Mouse (Mus musculus): ENCODE measurements around the gene Kcnmb4.

The Kcnmb4 gene

DNA sequence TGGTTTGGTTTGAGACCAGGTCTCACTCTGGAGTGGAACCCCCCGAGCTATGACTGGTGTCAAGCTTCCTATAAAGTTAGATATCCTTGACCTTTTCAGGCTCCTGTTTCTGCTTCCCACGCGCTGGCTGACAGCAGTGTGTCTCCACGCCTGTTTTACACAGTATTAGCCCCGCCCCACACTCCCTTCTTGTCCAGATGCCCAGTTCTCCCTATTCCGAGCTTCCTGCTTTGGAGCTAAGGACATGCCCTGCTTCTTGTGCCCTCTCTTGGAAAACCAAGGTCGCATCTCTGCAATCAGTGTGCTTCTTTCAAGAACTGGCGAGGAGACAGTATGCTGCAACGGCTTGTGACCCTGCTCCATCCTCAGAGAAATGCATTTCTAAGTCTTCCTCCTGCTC is 23.1 kb downstream of the Kcnmb4 start:
- no peak for DNase-seq (ENCODE audit: low spot score)

DNA sequence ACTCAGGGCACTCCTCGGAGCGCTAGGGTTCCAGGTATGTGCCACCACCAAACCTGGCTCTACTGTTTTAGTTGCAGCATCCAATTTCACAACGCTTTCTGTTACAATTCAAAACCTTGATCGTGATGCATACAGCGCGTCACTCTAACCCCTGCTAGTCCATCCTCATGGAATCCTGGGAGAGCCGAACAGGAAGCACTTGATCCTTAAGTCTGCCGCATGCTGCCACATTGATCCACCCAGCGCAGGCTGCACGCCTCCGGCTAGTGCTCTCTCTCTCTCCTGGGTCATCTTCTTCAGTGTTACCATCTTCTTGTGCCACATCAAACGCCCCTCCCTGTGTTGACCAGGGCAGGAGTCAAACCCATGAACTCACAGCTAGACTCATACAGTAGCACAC is 25.5 kb downstream of the Kcnmb4 start:
- no peak for DNase-seq (ENCODE audit: low spot score)

DNA sequence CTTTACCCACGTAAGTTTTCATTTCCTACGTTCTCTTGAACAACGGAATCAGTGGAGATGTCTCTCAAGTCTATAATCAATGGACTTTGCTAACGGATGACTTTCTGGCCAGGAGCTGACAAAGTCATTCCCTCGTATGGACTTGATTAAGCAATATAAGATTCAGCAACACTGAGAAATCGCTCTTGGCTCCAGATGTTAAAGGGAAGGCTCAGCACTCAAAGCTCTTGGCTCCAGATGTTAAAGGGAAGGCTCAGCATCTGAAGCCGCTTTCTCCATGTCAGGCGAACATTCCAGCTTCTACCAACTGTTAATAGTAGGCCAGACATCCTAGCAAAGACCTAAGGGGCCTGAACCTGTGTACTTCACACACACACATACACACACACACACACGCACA is 26.5 kb downstream of the Kcnmb4 start:
- DNase-seq (ENCODE audit: low spot score) = no peak

DNA sequence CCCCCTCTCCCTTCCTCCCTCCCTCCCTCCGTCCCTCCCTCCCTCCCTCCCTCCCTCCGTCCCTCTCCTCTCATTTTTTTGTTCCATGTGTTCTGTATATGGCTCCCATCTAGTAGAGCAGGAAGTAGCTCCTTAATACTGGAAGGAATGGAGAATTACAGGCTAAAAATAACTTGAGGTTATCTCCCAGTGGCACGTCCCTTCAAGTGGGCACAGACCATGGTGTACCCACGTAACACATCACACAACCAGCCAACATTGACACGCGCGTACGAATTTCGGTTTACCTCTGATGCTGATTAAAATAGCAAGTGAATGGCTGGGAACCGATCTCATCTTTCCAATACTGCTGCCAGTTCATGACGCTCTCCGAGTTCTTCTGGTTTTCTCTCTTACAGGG is 27.6 kb downstream of the Kcnmb4 start:
- no peak for DNase-seq (ENCODE audit: low spot score)

DNA sequence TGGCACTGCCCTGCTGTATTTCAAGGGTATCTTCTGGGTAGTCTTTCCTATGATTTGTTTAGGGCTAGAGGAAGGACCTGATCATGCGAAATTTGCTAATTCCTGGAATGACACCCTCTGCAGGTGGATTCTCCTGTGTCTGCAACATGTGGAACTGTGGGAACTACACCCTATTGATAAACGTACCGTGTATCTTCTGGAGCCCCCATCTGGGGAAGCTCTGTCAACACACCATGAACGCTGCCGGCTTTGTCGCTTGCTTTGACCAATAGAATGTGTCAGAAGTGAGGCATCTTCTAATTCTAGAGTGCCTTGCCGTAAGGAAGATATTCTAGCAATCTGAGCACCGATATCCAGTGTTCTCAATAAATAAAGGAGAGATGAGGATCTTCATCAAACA is 28.9 kb downstream of the Kcnmb4 start:
- no peak for DNase-seq (ENCODE audit: low spot score)

DNA sequence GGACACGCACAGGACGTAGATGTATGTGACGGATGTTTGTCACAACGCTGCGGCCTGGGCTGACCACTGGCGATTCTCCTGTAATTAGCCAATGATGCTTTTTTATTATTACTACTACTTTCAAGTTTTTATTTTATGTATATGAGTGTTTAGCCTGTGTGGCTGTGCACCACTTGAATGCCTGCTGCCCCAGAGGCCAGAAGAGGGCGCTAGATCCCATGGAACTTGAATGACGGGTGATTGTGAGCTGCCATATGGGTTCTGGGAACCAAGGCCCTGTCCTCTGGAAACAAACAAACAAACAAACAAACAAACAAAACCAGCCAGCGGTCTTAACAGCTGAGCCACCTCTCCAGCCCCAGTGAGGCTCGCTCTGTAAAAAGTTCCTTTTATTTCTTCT is 29.3 kb downstream of the Kcnmb4 start:
- DNase-seq (ENCODE audit: low spot score) = no peak

DNA sequence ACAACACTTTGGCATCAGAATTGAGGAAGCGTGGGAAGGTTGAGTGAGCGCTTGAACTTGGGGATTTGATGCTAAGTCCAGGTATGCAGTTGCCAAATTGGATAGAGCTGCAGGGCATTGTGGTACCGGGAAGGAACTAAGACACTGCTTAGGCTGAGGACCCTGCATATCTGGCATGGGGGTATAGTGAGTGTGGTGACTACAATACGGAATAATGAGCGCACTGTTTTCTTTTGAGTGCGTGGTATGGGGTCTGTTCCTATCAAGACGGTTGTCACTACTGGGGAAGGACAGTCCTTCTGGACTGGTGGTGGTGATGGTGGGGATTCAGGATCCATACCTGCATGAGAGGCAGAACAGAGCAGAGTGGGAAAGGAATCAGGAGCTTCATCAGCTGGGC is 32.7 kb downstream of the Kcnmb4 start:
- no peak for DNase-seq (ENCODE audit: low spot score)

DNA sequence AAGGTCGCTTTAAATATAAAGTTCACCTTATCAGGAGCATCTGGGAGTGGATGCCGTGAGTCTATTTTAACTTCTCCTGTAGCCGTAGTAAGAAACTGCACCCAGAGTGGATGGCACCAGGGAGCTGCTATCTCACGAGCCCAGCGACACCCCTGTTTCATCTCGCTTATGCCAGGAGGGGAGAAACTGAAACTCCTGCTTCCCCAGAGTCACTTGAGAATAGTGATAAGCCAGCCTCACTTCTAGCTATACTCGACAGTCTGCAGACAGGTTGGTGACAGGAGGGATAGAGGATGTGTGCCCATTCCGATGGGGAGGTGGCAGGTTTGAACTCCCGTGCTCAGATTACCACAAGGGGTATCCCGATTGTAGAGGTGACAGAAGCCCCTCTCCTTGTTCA is 33.6 kb downstream of the Kcnmb4 start:
- DNase-seq (ENCODE audit: low spot score) = no peak

DNA sequence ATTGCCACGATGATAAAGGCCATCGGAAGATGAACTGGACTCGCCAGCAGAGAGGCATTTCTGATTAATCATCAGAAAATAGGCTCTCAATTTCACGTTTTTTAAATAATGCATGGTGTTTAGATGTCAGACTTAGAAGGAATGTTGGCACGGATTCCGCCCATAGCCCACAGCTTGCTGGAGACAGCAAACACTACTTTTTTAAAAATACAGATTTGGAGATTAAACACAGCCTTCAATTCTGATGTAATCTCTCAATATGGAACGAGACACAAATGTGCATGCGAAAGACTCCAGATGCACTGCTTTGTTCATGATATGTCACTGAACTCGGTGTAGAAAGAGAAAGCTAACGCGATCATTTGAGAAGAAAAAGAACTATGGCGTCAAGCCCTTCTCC is 38.2 kb downstream of the Kcnmb4 start:
- no peak for DNase-seq (ENCODE audit: low spot score)

DNA sequence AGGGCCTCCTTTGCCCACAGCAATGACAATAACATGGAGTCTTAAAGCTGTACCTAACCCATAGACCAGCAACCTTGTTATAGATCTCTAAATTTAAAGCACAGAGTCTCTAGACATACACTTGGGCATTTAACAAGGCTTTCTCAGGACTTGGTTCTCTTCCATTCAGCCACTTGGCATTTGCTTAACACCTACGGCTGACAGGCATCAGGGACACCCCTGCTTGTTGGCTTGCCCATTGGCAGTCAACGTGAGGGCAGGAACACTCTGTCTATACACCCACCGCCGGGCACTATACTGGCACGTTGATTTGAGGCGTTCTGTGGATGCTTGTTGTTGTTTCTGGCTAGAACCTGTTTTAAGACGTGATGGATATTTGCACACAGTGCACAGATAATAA is 41.3 kb downstream of the Kcnmb4 start:
- DNase-seq (ENCODE audit: low spot score) = no peak

DNA sequence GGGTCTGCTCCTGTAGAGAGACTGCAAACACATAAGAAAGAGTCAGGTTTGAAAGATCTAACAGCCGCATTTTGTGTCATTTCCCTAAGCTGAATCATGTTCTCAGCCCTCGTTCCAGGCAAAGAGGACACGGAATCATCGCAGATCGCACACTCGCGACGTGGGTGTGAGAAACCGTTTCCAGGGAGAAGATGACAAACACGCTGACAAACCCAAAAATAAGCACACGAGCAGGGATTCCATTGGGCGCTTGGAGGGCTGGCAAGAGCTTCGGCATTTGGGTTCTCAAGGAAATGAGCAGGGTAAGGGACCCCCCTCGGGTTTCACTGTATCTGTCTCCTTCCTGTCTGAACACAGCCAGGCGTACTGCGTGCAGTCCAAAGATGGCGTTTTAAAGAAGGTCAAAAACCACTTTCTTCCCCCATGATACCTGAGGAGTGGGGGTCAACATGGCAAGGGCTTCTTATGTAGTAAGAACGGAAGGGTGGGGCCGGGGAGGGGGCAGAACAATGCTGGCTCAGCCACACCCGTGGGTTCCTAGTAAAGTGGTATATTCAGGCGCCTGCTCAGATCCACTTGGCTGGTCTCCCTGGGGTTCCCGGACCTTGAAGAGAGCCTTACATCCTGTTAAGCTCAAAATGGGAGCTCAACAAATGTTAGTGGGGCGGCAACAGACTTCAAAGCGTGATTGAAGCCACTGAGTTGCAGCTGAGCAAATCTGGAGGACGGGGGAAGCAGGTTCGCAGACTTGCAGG is 45.5 kb downstream of the Kcnmb4 start:
- no peak for DNase-seq (ENCODE audit: low spot score)

DNA sequence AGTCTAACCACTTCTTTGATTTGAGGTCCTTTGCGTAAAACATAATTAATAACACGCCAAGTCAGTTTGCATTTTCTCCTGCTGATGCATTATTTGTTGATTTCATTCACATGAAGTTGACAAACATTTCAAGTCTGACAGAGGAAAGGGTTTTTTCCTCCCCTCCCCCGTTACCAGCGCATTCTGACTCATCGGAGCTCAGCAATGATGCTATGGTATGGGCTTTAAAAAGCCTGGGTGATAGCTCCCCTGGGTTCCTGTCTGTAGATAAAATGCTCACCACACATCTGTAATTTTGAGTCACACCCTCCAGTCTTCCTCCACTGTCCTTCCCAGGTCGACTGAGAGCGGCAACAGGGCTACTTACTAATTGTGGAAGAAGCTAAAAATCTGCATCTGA is 47.5 kb downstream of the Kcnmb4 start:
- no peak for DNase-seq (ENCODE audit: low spot score)

DNA sequence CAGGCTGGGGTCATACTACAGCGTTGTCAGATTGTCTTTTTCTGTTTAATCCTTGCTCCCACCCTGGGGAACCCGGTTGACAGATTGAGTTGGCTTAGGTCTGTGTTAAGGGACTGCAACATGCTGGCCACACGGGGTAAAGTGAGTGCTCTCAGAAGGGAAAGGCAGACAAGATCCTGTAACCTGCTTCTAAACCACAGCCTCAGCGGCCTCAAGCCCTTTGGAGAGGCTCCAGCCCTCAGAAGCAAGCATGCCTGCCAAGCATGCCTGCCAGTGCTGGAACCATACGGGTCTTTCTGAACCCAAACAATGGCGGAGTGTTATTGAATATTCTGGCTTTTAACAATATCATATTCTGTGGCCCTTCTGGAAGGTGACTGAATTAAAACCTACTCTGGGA is 48.8 kb downstream of the Kcnmb4 start:
- no peak for DNase-seq (ENCODE audit: low spot score)

DNA sequence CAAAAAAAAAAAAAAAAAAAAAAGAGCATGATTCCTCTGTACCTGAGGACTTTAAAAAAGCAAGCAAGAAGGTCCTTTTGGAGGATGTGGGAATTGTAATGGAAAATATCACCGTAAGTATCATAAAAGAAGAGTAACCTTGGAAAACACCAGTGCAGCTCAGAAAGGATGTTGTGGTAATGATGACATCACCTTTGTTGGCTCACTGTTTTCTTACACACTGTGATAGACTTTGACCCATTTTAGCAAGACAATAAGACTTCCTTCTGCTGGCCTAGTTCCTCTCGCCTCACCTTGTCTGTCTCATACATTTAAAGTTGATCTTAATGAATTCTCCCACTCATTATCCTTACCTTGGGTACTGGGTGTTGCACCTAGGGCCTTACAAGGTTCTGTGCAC is 51.1 kb downstream of the Kcnmb4 start:
- DNase-seq (ENCODE audit: low spot score) = no peak

DNA sequence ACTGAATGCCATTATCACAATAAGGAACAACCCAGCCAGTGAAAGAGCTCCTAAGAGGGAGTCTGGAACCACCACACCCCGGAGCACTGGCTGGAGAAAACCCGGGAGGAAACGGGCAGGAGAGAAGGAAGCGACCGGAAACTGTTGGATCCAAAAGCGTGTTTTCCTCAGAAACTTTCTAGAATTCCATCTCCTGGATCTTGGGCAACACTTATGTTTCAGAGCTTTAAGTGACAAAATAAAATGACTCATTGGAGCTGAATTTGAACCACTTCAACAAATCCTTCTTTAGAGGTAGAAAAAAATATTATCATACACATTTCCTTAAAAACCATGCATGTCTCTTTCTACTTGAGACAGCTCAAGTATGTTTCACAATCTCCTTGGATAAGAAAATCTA is 52.7 kb downstream of the Kcnmb4 start:
- no peak for DNase-seq (ENCODE audit: low spot score)

DNA sequence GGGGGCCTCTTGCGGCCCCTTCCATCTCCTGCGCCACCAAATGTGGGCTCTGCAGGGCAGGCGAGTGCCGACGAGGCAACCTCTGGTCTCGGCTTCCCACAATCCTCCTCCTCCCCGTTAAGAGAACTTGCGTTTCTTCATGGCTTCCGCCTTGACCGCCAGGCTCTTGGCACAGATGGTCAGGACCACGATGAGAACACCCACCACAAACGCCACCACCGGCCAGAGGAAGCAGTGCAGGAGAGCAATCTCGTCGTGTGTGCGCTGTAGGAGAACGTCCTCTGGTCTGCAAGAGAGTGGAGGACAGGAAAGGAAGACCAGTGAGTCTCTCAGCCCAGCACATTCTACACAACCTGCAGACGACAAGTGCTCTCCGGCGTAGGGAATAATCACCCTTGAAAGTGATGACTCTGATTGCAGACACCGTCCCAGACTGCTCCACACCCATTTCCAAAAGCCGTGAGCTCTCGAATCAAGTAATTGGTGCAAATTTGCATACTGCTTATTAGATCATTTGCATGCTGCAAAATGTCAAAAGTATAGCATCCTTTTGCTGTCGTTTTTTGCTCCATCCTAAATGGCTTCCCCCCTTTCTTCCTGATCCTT is 55.5 kb downstream of the Kcnmb4 start:
- DNase-seq (ENCODE audit: low spot score) = no peak

DNA sequence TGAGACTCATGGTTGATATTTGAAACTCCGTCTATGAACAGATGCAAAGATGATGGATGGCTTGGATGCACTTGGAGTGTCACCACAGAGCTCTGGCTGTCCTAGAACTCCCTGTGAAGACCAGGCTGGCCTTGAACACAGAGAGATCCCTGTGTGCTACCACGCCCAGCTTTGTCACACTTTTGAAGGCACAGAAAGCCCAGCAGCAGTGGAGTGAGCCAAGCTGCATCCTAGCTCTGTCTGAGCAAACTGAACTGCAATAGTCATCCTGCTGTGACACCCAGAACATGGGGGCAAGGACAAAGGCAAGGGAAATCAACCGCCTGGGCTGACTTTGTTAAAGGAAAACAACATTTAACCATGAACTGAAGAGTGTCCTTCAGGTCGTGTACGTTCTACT is 57.0 kb downstream of the Kcnmb4 start:
- DNase-seq (ENCODE audit: low spot score) = no peak

DNA sequence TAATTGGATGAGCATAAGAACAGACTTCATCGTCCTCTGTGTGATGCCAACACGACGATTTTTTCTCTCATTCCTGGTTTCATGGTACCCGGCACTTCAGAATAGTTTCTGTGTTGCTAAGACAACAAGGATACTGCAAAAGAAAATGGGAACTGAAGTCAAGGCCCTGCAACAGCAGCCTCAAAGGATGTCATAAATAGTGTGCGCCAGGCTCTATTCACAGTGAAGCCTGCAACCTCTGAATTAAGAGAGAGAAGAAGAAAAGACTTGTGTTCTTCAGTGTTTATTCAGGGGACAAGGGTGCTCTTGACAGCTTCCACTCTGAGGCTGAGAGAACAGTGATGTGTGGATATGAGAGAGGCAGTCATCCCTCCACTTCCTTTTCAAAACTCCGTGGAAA is 57.5 kb downstream of the Kcnmb4 start:
- no peak for DNase-seq (ENCODE audit: low spot score)

DNA sequence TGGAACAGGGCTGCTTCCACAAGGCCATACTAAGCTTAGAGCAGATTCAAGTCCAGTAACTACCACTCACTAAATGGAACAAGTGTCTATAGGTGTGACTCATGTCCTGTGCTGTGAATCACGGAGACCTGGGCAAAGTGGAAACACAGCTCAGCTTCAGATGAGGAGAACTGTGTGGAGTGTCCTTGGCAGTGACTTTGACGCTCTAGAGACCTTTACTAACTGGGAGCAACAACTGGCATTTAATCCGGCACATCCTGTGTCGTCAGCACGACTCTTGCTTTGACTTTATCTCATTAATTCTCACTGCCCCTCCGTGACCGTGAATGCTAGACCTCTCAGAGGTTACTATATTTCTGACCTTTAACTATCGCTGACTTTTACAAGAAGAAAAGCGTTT is 62.9 kb downstream of the Kcnmb4 start:
- no peak for DNase-seq (ENCODE audit: low spot score)

DNA sequence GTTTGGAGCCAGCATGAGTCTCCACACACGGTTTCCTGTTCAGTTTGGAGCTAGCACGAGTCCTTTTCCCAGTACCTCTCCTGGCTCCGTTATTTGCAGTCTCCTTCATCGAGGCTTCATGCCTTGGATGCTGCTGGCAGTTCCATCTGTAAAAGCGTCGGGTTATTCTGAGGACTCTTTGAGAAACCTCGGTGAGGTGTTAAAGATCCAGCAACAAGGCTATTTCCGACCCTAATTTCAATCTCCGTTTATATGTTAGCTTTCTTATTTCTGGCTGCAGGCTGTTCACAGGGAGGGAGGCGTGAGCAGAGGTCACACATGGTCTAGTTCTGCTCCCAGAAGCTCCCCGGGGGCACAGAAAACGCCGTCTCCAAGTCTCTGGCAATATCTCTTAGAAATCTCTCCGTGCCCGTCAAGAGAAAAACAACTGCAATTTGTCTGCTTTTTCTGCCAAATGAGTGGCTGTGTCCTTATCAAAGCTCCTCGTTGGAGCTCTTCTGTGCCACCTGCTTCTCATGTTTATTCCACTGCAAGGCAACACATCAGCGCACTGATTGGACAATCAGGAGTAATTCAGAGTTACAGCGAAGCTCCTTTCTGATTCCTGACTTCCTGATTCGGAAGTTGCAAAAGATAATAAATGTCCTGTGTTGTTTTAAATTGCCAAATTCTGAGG is 65.9 kb downstream of the Kcnmb4 start:
- no peak for DNase-seq (ENCODE audit: low spot score)

DNA sequence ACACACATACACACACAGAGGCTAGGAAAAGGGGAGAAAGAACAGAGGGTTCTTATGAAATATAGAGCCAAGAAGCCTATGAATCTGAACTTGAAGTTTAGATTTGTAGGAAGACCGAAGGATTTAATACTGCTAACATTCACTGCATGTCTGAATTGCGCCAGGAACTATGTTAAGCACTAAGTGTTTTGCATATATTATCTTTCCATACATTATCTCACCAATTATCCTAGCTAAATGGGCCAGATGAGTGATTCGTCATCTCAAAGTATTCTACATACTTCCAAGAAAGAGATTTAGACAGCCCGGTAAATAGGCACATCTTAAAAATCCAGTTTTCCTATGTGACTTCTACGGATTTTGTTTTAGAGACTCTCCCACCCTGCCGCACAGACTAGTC is 68.7 kb downstream of the Kcnmb4 start:
- no peak for DNase-seq (ENCODE audit: low spot score)

DNA sequence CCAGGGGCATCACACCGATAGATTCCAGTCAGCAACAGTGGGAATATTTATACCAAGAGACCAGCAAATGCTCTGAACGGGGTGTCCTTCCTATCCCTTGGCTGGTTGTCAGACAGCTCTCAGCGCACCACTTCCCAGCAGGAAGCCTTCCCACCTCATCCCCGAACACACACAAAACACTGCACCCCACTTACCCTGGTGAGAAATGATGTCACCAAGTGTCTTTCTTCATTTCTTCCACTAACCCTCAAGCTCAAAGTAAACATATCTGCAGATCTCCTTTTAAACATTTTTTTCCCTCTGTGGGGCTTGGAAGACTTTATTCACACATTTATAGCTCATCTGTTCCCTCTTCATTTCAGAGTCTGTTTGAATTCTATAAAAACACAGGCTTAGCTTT is 70.0 kb downstream of the Kcnmb4 start:
- DNase-seq (ENCODE audit: low spot score) = no peak

DNA sequence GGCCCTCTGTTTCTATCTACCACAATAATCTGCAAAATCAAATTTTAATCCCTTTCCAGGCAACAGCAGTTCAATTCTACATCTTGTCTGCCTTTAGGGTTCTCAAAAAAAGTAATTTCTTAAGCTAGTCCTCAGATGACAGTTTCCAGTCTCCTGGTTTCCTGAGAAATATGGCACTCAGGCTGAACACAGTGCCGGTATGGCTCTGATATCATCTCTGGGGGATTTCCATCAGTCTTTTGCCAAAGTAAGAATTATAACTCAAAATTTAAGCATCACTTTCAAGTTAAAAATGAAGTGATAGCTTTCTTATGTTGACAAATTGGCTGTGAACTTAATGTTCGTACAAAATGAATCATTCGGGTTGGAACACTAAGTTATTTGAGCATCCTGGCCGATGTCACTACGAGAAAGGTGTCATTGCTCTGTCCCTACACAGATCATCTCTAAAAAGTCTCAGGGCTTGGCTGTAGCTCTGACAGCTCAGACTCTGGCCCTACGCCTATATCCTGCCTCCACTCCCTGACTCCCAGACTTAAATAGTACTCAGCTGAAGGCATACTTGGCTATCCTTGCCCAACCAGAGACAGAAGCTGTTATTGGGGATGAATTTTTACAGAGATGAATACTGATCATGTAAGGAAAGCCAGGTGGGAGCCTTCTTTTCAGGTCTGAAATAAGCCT is 70.8 kb downstream of the Kcnmb4 start:
- DNase-seq (ENCODE audit: low spot score) = no peak
